In genomic region chr3:100462235-100463083, GRCm38 (mm10) we compare ENCODE assay signal across 9 mouse cellular contexts. TPM values are rescaled to one million over a fixed set of nuclear protein-coding genes. Genes with fewer than 3 reads are reported as not detected.
DNase-seq lines count a peak whose midpoint lies in the region; ATAC-seq lines count a peak whose summit lies in the region.
"Had no signal": no experiment of that assay in that cellular context is flagged by ENCODE, and none has a peak within 500 bp of the region (broad histone marks: within the 10 kb centered on the region; RNA-seq: fewer than 3 reads in every experiment).

No protein-coding gene starts in this region.

- peak; percentile 80 to 87 for DNase-seq in cerebellum, postnatal 10 days
- DNase-seq in cerebellum, adult 9-10 months = no peak
- peak; percentile 60 for DNase-seq in Muller cell, postnatal 12 days (ENCODE audit: inconsistent ontology term)
- no peak for DNase-seq in hindbrain, embryonic 14.5 days (ENCODE audit: low spot score)
- DNase-seq in B cell, adult 2 months = no peak

- peaks cover 15% of the 10 kb centered on the region for H3K4me1 ChIP-seq in hindbrain, embryonic 14.5 days (replicated peaks; ENCODE audit: control insufficient read depth, insufficient read depth, low read length)
- H3K4me1 ChIP-seq in limb, embryonic 12.5 days (replicated peaks) = peaks cover 20% of the 10 kb centered on the region
- H3K4me1 ChIP-seq in heart, embryonic 12.5 days (replicated peaks) = peaks cover 19% of the 10 kb centered on the region

- no peak overlapping the region for H3K4me3 ChIP-seq in hindbrain, embryonic 14.5 days (replicated peaks; ENCODE audit: low read length)
- no peak overlapping the region for H3K4me3 ChIP-seq in limb, embryonic 12.5 days (replicated peaks)
- H3K4me3 ChIP-seq in heart, embryonic 12.5 days = no peak overlapping the region

- H3K36me3 ChIP-seq in hindbrain, embryonic 14.5 days (replicated peaks; ENCODE audit: control insufficient read depth, insufficient read depth) = no peaks in the 10 kb centered on the region
- H3K36me3 ChIP-seq in limb, embryonic 12.5 days = no peaks in the 10 kb centered on the region
- H3K36me3 ChIP-seq in heart, embryonic 12.5 days = no peaks in the 10 kb centered on the region

- 41% methylated on average over 8 of the region's 8 CpGs for WGBS in hindbrain, embryonic 14.5 days
- WGBS in limb, embryonic 12.5 days = 81% methylated on average over 8 of the region's 8 CpGs
- WGBS in heart, embryonic 12.5 days = 76% methylated on average over 8 of the region's 8 CpGs

- no peaks in the 10 kb centered on the region for H3K27me3 ChIP-seq in hindbrain, embryonic 14.5 days (ENCODE audit: control insufficient read depth, insufficient read depth, low read length)
- H3K27me3 ChIP-seq in limb, embryonic 12.5 days = no peaks in the 10 kb centered on the region
- no peaks in the 10 kb centered on the region for H3K27me3 ChIP-seq in heart, embryonic 12.5 days (replicated peaks)

- no peak overlapping the region for H3K4me2 ChIP-seq in hindbrain, embryonic 14.5 days (replicated peaks)
- no peak overlapping the region for H3K4me2 ChIP-seq in limb, embryonic 12.5 days
- H3K4me2 ChIP-seq in heart, embryonic 12.5 days = no peak overlapping the region
- H3K4me2 ChIP-seq: liver, embryonic 11.5 days had no signal

- H3K9me3 ChIP-seq in hindbrain, embryonic 14.5 days (ENCODE audit: control insufficient read depth, low read length) = no peaks in the 10 kb centered on the region
- H3K9me3 ChIP-seq in limb, embryonic 12.5 days = no peaks in the 10 kb centered on the region
- H3K9me3 ChIP-seq in heart, embryonic 12.5 days (replicated peaks) = no peaks in the 10 kb centered on the region; the same call in 1 of the 2 replicates

- peak; percentile 52 for ATAC-seq in hindbrain, embryonic 14.5 days (ENCODE audit: low FRiP score)
- no peak for ATAC-seq in limb, embryonic 12.5 days (ENCODE audit: insufficient number of reproducible peaks, insufficient read depth, low FRiP score, low TSS enrichment, low read depth)
- ATAC-seq in erythroid progenitor cell, adult 5-6 weeks (replicated peaks; ENCODE audit: low FRiP score, poor library complexity, severe bottlenecking) = no peak
- ATAC-seq in heart, embryonic 12.5 days (ENCODE audit: insufficient number of reproducible peaks, low FRiP score) = no peak

- no peak overlapping the region for H3K9ac ChIP-seq in hindbrain, embryonic 14.5 days
- H3K9ac ChIP-seq in limb, embryonic 12.5 days (replicated peaks) = no peak overlapping the region
- no peak overlapping the region for H3K9ac ChIP-seq in heart, embryonic 12.5 days

- H3K27ac ChIP-seq in hindbrain, embryonic 14.5 days = peak overlapping the region; percentile 11; the same call in 1 of the 2 replicates
- H3K27ac ChIP-seq in limb, embryonic 12.5 days = 0 out of 2 replicates have a peak overlapping the region, but pooled peaks have one; percentile 23
- H3K27ac ChIP-seq in heart, embryonic 12.5 days (ENCODE audit: poor library complexity, severe bottlenecking) = no peak overlapping the region

RNA-seq across cellular contexts. Expression of gene Tent5c, which starts 26.7 kb away (rescaled TPM):
- polyA plus RNA-seq in hindbrain, embryonic 14.5 days (2014; fragmentation: Nextera tagmentation; extraction: Ambion mirVana) = 3.2 and 5.7 TPM in 2 replicates
- polyA plus RNA-seq in limb, embryonic 12.5 days (2016; fragmentation: Nextera tagmentation; extraction: Ambion mirVana) = 6.0 and 6.9 TPM in 2 replicates
- total RNA-seq in erythroid progenitor cell, adult 5-6 weeks (2015; ENCODE audit: low replicate concordance) = 149 and 155 TPM in 2 replicates
- 207 and 233 TPM in 2 replicates for total RNA-seq in erythroid progenitor cell, adult 5-6 weeks (2017; ENCODE audit: low replicate concordance)
- 24.8 and 27.8 TPM in 2 replicates for polyA plus RNA-seq in heart, embryonic 12.5 days (2016; fragmentation: Nextera tagmentation; extraction: Ambion mirVana)

Comparison
In these comparisons a context has a peak if more than half of its experiments do, and no peak if none do; other contexts are left out.
1. DNase-seq: peak in cerebellum, postnatal 10 days (2 of 2) and Muller cell, postnatal 12 days (single experiment); none in cerebellum, adult 9-10 months (single experiment), hindbrain, embryonic 14.5 days (single experiment) and B cell, adult 2 months (0 of 2).